Comparison of ENCODE assay signal across 8 mouse cellular contexts in the genomic region with DNA sequence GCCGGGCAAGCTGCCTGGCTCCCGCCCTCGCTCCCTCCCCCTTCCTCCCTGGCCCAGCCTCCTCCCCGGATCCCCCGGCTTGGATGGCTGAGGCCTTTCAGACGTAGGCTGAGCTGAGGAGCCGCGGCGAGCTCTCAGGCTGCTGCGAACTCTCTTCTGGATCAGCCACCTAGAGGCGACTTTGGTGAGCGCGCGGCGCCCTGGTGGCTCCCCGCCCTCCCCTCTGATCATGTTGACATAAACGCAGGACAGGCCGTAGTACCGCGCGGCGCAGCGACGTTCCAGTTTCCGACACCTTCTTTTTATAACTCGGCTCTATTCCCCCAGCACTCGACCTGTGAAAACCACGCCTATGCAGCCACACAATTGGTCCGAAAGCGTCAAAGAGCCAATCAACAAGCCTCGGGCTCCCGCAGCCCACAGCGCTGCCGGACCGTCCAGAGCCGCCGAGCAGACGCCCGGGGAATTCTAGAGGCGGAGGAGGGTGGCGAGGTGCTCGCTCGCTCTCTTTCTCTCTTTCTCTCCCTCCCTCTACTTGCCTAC. TPM values are rescaled to one million over a fixed set of nuclear protein-coding genes. Genes with fewer than 3 reads are reported as not detected.
A peak's percentile ranks its signal among the peaks of the same experiment; 100 is the strongest.
DNase-seq lines count a peak whose midpoint lies in the region; ATAC-seq and TF ChIP-seq lines count a peak whose summit lies in the region.

TSS of gene Tbx3 (plus strand) at position 104 of the 543 bp plus-strand sequence.

- no peak within 1 kb of the TSS for H3K27ac ChIP-seq in cerebellum, adult 2 months (ENCODE audit: insufficient read depth, low read length)
- H3K27ac ChIP-seq in embryonic facial prominence, embryonic 15.5 days (replicated peaks), result peak within 1 kb of the TSS; percentile 99
- H3K27ac ChIP-seq in limb, embryonic 13.5 days, result peak within 1 kb of the TSS; percentile 94
- H3K27ac ChIP-seq in midbrain, embryonic 16.5 days (ENCODE audit: low read length), result no peak within 1 kb of the TSS
- peak within 1 kb of the TSS; percentile 73 for H3K27ac ChIP-seq in stomach, postnatal 0 days (replicated peaks)

- H3K9ac ChIP-seq in embryonic facial prominence, embryonic 15.5 days, result peak within 1 kb of the TSS; percentile 89
- peak within 1 kb of the TSS; percentile 85 for H3K9ac ChIP-seq in limb, embryonic 13.5 days
- 0 out of 2 replicates have a peak within 1 kb of the TSS, but pooled peaks have one; percentile 7 for H3K9ac ChIP-seq in midbrain, embryonic 16.5 days (ENCODE audit: low read depth, low read length)
- H3K9ac ChIP-seq in stomach, postnatal 0 days (ENCODE audit: low read length), result peak within 1 kb of the TSS; percentile 58

- TF ChIP-seq POLR2A in cerebellum, adult 2 months (IDR thresholded peaks at IDR 0.05; ENCODE audit: borderline replicate concordance, insufficient read depth, low read length), result no peak

- no peaks in the 10 kb centered on the region for H3K9me3 ChIP-seq in embryonic facial prominence, embryonic 15.5 days (replicated peaks)
- no peaks in the 10 kb centered on the region for H3K9me3 ChIP-seq in limb, embryonic 13.5 days
- H3K9me3 ChIP-seq in midbrain, embryonic 16.5 days (replicated peaks; ENCODE audit: control insufficient read depth, low read length, poor library complexity, severe bottlenecking), result no peaks in the 10 kb centered on the region
- no peaks in the 10 kb centered on the region for H3K9me3 ChIP-seq in stomach, postnatal 0 days (ENCODE audit: control insufficient read depth, low read length)

- peak; percentile 29 to 34 for DNase-seq in cerebellum, adult 2 months
- no peak for DNase-seq in cerebellum, adult 11-12 months
- peak; percentile 96 for DNase-seq in heart, adult 9 months (ENCODE audit: low spot score in 2 of 2)
- DNase-seq in kidney, adult 8-10 months, result peak; percentile 86 to 87
- DNase-seq in stomach, postnatal 0 days (ENCODE audit: low spot score), result peak; percentile 91

- ATAC-seq in embryonic facial prominence, embryonic 15.5 days (ENCODE audit: insufficient number of reproducible peaks, low FRiP score, low TSS enrichment, low read depth), result peak; percentile 95
- peak; percentile 95 for ATAC-seq in limb, embryonic 13.5 days (ENCODE audit: low FRiP score, low read depth)
- peak; percentile 93 for ATAC-seq in midbrain, embryonic 16.5 days
- ATAC-seq in stomach, postnatal 0 days (ENCODE audit: low FRiP score, low TSS enrichment), result peak; percentile 95

- peak; percentile 25; the same call in 1 of the 2 replicates for TF ChIP-seq CTCF in cerebellum, adult 2 months (IDR thresholded peaks at IDR 0.05; ENCODE audit: borderline replicate concordance, insufficient read depth, low read depth, low read length)
- TF ChIP-seq CTCF in stomach, postnatal 0 days (IDR thresholded peaks at IDR 0.05; ENCODE audit: low read depth), result peak; percentile 77

- TF ChIP-seq EP300 in stomach, postnatal 0 days (optimal IDR thresholded peaks at IDR 0.05), result peak; percentile 27

- no peak within 1 kb of the TSS for H3K4me3 ChIP-seq in cerebellum, adult 2 months (replicated peaks; ENCODE audit: insufficient read depth, low read depth, low read length)
- peak within 1 kb of the TSS; percentile 64 for H3K4me3 ChIP-seq in embryonic facial prominence, embryonic 15.5 days (replicated peaks)
- H3K4me3 ChIP-seq in limb, embryonic 13.5 days, result peak within 1 kb of the TSS; percentile 58
- H3K4me3 ChIP-seq in midbrain, embryonic 16.5 days (ENCODE audit: low read depth, low read length), result peak within 1 kb of the TSS; percentile 24
- H3K4me3 ChIP-seq in stomach, postnatal 0 days (ENCODE audit: low read depth, low read length), result peak within 1 kb of the TSS; percentile 40

- WGBS in cerebellum, adult 2 months, result 2% methylated on average over 43 of the region's 43 CpGs
- 0% methylated on average over 43 of the region's 43 CpGs for WGBS in embryonic facial prominence, embryonic 15.5 days
- under 1% methylated on average over 42 of the region's 43 CpGs for WGBS in limb, embryonic 13.5 days
- under 1% methylated on average over 40 of the region's 43 CpGs for whole genome bisulfite sequencing in midbrain, embryonic 16.5 days
- WGBS in stomach, postnatal 0 days, result under 1% methylated on average over 43 of the region's 43 CpGs

- no peaks in the 10 kb centered on the region for H3K36me3 ChIP-seq in embryonic facial prominence, embryonic 15.5 days
- H3K36me3 ChIP-seq in limb, embryonic 13.5 days, result 0 out of 2 replicates have a peak, but pooled peaks cover 2% of the 10 kb centered on the region
- H3K36me3 ChIP-seq in midbrain, embryonic 16.5 days (ENCODE audit: control insufficient read depth, insufficient read depth, low read length), result no peaks in the 10 kb centered on the region
- H3K36me3 ChIP-seq in stomach, postnatal 0 days (ENCODE audit: control insufficient read depth, insufficient read depth, low read length), result no peaks in the 10 kb centered on the region

- H3K27me3 ChIP-seq in cerebellum, adult 2 months (ENCODE audit: control insufficient read depth, insufficient read depth, low read length), result peaks cover 10% of the 10 kb centered on the region; the same call in 1 of the 2 replicates
- H3K27me3 ChIP-seq in embryonic facial prominence, embryonic 15.5 days, result peaks cover 34% of the 10 kb centered on the region
- H3K27me3 ChIP-seq in limb, embryonic 13.5 days, result peaks cover 69% of the 10 kb centered on the region
- H3K27me3 ChIP-seq in midbrain, embryonic 16.5 days (ENCODE audit: control insufficient read depth, insufficient read depth, low read depth, low read length), result peaks cover 67% of the 10 kb centered on the region
- peaks cover 24% of the 10 kb centered on the region; the same call in 1 of the 2 replicates for H3K27me3 ChIP-seq in stomach, postnatal 0 days (ENCODE audit: control insufficient read depth, insufficient read depth, low read length)

- H3K4me1 ChIP-seq in cerebellum, adult 2 months (ENCODE audit: control insufficient read depth, insufficient read depth, low read length), result no peaks in the 10 kb centered on the region
- peaks cover 28% of the 10 kb centered on the region for H3K4me1 ChIP-seq in embryonic facial prominence, embryonic 15.5 days
- peaks cover 33% of the 10 kb centered on the region for H3K4me1 ChIP-seq in limb, embryonic 13.5 days
- peaks cover 8% of the 10 kb centered on the region; the same call in 1 of the 2 replicates for H3K4me1 ChIP-seq in midbrain, embryonic 16.5 days (ENCODE audit: control insufficient read depth, insufficient read depth, low read length)
- H3K4me1 ChIP-seq in stomach, postnatal 0 days (replicated peaks; ENCODE audit: control insufficient read depth, insufficient read depth), result no peaks in the 10 kb centered on the region; the same call in 1 of the 2 replicates

- H3K4me2 ChIP-seq in embryonic facial prominence, embryonic 15.5 days (replicated peaks), result peak within 1 kb of the TSS; percentile 78
- H3K4me2 ChIP-seq in limb, embryonic 13.5 days (replicated peaks), result peak within 1 kb of the TSS; percentile 81
- H3K4me2 ChIP-seq in midbrain, embryonic 16.5 days (ENCODE audit: low read length), result peak within 1 kb of the TSS; percentile 48
- H3K4me2 ChIP-seq in stomach, postnatal 0 days (replicated peaks; ENCODE audit: low read depth), result peak within 1 kb of the TSS; percentile 53

RNA-seq across cellular contexts. Expression of gene Tbx3, which starts in this region (rescaled TPM):
- polyA plus RNA-seq in cerebellum, adult 2 months (2012; rRNA removed), result 1.4 and 1.6 TPM in 2 replicates
- 38.8 and 42.1 TPM in 2 replicates for polyA plus RNA-seq in embryonic facial prominence, embryonic 15.5 days (2015; fragmentation: Nextera tagmentation; extraction: Ambion mirVana)
- polyA plus RNA-seq in limb, embryonic 13.5 days (2015; fragmentation: Nextera tagmentation; extraction: Ambion mirVana), result 29.9 and 43.9 TPM in 2 replicates
- polyA plus RNA-seq in midbrain, embryonic 16.5 days (2015; fragmentation: Nextera tagmentation; extraction: Ambion mirVana), result 2.4 and 3.4 TPM in 2 replicates
- polyA plus RNA-seq in stomach, postnatal 0 days (2015; fragmentation: Nextera tagmentation; extraction: Ambion mirVana), result 6.8 and 7.5 TPM in 2 replicates

Comparison
In these comparisons a context has a peak if more than half of its experiments do, and no peak if none do; other contexts are left out.
1. H3K27ac ChIP-seq: peak in embryonic facial prominence, embryonic 15.5 days (single experiment), limb, embryonic 13.5 days (single experiment) and stomach, postnatal 0 days (single experiment); none in cerebellum, adult 2 months (single experiment) and midbrain, embryonic 16.5 days (single experiment).
2. H3K9ac ChIP-seq: peak in every context shown above with its lines; median percentile 89 in embryonic facial prominence, embryonic 15.5 days; 85 in limb, embryonic 13.5 days; 58 in stomach, postnatal 0 days; 7 in midbrain, embryonic 16.5 days.
3. Peak in every context shown above with its lines, with median percentiles within 50 percentile points of each other: ATAC-seq and H3K4me2 ChIP-seq.